Mouse (Mus musculus) erythroblast, adult 5-6 weeks (primary cell): ENCODE results near the gene Wrb. TPM values are rescaled to one million over a fixed set of nuclear protein-coding genes. Genes with fewer than 3 reads are reported as not detected.

ENCODE experiments used
- ATAC-seq: replicated peaks from 2 replicates; pipeline ENCODE4 v1.8.0; 2016; ENCODE audit warnings: moderate number of reproducible peaks, mild to moderate bottlenecking, moderate TSS enrichment, inconsistent platforms; ENCODE audit not compliant: poor library complexity, low FRiP score, severe bottlenecking
- total RNA-seq, 2 experiments: library from RNA; stranded (forward) in 1 of 2; stranded (reverse) in 1 of 2; fragments of 150-400 nt in 1 of 2; fragments of 200-764, 138-1000 nt in 1 of 2; gene quantifications; 2 replicates each; pipeline versions ENCODE4 v1.2.3 to v1.2.4; 2015 to 2017; ENCODE audit warnings: low replicate concordance in 2 of 2

Wrb gene
- total RNA-seq, 2 experiments from 2014 or later, result 0.77 to 3.0 TPM

GRCm38 (mm10) chr16:96156019-96156418, 10.8 kb downstream of the Wrb start:
- no peak for ATAC-seq

- no peak for ATAC-seq
Measured at GRCm38 (mm10) chr16:96157171-96157570, 12.0 kb downstream of the Wrb start.

GRCm38 (mm10) chr16:96158511-96159080, 13.4 kb downstream of the Wrb start:
- no peak for ATAC-seq

- ATAC-seq, result no peak
Measured at GRCm38 (mm10) chr16:96159091-96159731, 14.0 kb downstream of the Wrb start.

GRCm38 (mm10) chr16:96159794-96160346, 14.7 kb downstream of the Wrb start:
- no peak for ATAC-seq

- ATAC-seq, result no peak
Measured at GRCm38 (mm10) chr16:96160927-96161326, 15.7 kb downstream of the Wrb start.

GRCm38 (mm10) chr16:96161336-96161735, 16.1 kb downstream of the Wrb start:
- ATAC-seq, result no peak

- no peak for ATAC-seq
Measured at GRCm38 (mm10) chr16:96165723-96166264, 20.6 kb downstream of the Wrb start.

GRCm38 (mm10) chr16:96168837-96169236, 23.6 kb downstream of the Wrb start:
- no peak for ATAC-seq

GRCm38 (mm10) chr16:96173648-96174047, 28.4 kb downstream of the Wrb start:
- ATAC-seq, result no peak

GRCm38 (mm10) chr16:96175399-96175798, 30.2 kb downstream of the Wrb start:
- no peak for ATAC-seq

GRCm38 (mm10) chr16:96179156-96179555, 33.9 kb downstream of the Wrb start:
- ATAC-seq, result no peak

GRCm38 (mm10) chr16:96187619-96188018, 42.4 kb downstream of the Wrb start:
- ATAC-seq, result no peak

- ATAC-seq, result peak; percentile 85
Measured at GRCm38 (mm10) chr16:96191531-96192506, 46.6 kb downstream of the Wrb start, which contains the start of gene Lca5l. Gene Lca5l, minus strand, starts transcription at chr16:96192271.

GRCm38 (mm10) chr16:96199913-96200701, 54.9 kb downstream of the Wrb start, which contains the start of gene Sh3bgr:
Gene Sh3bgr, plus strand, starts transcription at chr16:96200450.
- ATAC-seq, result no peak

- no peak for ATAC-seq
Measured at GRCm38 (mm10) chr16:96200702-96201028, 55.5 kb downstream of the Wrb start.

- no peak for ATAC-seq
Measured at GRCm38 (mm10) chr16:96201485-96202232, 56.5 kb downstream of the Wrb start.
